Mouse (Mus musculus) brown adipose tissue, adult 24 weeks (tissue): ENCODE measurements around the gene Ipo4. TPM values are rescaled to one million over a fixed set of nuclear protein-coding genes. Genes with fewer than 3 reads are reported as not detected.

ENCODE experiments used
- H3K27ac ChIP-seq: fragments of 200-500 bp; replicated peaks from 2 replicates; pipeline ENCODE4 v1.5.1; 2012; ENCODE audit warnings: low read depth, mild to moderate bottlenecking, low read length
- H3K4me1 ChIP-seq: fragments of 200-500 bp; 2 replicates; pipeline ENCODE4 v1.6.1; 2012; ENCODE audit warnings: low read length, mixed read lengths; ENCODE audit not compliant: control insufficient read depth, insufficient read depth, insufficient read length
- H3K4me3 ChIP-seq: fragments of 200-500 bp; 2 replicates; pipeline ENCODE4 v1.5.1; 2012; ENCODE audit warnings: low read depth, mild to moderate bottlenecking, low read length, moderate library complexity; ENCODE audit not compliant: insufficient read depth
- polyA plus RNA-seq: library from polyadenylated mRNA; stranded (reverse); fragments of >200 nt; gene quantifications from 2 replicates; pipeline ENCODE4 v1.2.4, GENCODE M21; 2012; ENCODE audit not compliant: missing spikeins, insufficient read depth, insufficient read length

Ipo4 gene
- polyA plus RNA-seq, 1 experiment: 25.0 TPM

DNA sequence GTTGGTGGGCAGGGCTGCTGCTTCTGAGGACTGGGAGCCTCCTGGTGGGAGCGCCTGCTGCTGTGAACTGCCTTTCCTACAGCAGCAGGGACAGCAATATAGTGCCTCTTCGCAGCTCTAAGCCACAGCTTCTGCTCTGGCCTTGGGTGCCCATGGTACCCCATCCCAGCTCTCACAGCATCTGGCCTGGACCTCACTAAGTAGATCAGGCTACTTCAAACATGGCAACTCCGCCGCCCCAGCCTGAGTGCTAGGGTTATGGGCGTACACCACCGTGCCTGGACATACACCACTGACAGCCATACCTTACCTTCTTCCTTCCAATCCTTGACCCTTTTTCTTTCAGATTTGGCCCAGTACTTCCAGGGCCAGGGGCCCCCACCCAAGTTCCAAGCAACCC is 27.4 kb downstream of the Ipo4 start:
- Histone ChIP-seq H3K4me3 (no peak overlapping the region), H3K27ac (no peak overlapping the region), H3K4me1 (no peaks in the 10 kb centered on the region)

DNA sequence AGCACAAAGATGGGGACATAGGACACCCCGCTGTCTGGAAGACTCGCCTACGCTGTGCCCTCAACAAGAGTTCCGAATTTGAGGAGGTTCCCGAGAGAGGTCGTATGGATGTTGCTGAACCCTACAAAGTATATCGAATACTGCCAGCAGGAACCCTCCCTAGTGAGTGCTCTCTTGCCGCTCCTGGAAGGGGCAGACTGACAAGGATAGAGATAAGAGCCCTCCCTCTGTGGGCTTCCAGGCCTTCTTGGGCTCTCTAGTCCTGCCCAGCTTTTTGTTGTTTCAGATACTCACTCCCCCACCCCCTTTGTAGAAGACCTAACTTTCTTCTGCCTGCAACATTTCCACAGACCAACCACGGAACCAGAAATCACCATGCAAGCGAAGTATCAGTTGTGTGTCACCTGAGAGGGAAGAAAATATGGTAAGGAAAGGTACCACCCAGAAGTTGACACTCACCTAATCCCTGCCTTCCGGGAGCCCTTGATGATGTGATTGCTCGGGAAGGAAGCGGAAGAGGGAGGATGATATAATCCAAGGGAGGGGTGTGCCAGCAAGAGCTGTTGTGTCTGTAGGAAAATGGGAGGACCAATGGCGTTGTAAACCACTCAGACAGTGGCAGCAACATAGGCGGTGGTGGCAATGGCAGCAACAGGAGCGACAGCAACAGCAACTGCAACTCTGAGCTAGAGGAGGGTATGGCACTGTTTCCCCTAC is 29.9 kb downstream of the Ipo4 start:
- H3K27ac ChIP-seq: no peak overlapping the region
- H3K4me1 ChIP-seq: no peaks in the 10 kb centered on the region
- H3K4me3 ChIP-seq: no peak overlapping the region

DNA sequence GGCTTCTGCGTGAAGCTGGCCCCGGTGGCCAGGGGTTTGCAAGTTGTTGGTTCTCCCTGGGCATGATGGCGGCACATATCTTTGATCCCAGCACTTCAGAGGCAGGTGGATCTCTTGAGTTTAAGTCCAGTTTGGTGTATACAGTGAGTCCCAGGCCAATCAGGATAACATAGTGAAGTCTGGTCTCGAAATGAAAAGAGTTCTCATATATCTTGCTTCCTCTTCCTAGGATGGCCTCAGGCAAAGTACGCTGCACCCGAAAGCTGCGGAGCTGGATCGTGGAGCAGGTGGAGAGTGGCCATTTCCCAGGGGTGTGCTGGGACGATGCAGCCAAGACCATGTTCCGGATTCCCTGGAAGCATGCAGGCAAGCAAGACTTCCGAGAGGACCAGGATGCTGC is 30.9 kb downstream of the Ipo4 start:
- Histone ChIP-seq H3K27ac (peak overlapping the region; percentile 91), H3K4me3 (peak overlapping the region; percentile 73)

DNA sequence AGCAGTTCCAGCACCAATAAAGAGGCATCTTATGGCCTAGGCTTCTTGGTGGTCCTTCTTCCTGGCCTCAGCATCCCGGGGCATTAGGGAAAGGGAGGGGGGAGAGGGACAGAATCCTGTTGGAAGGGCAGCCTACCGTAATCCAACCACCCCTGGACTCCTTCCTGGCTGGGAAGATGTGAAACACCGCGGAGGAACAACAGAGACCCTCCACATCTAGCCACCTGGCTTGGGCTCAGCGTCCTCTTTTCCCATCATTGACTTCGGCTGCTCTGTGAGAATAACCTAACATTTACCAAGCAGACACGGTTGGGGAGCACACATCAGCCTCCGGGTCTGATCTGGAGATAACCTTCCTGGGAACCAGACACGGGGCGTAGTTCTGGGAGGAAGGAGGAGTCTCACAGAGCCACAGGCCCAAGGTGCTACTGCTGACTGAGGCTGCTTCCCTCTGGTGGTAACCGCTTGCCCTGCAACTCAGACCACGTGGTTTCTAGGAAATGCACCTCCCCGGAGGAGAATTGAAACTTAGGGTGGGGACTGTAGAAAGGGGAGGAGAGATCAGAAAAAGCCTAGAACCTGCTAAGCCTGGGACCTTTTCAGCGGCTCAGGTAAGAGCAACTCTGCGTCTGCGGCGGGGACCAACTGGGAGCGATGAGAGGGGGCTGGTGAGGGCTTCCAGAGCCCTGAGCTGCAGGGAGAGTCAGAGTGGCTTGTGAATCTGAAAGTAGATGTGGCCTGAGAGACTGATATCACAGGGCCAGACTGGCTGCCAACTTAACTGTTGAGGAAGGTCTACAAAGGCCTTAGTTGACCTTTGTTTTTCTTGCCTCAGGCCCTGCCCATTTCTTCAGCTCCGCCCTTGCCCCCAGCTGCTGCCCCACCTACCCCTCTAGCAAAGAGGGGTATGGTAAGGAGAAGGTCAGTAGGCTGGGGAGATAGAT is 31.9 kb downstream of the Ipo4 start:
- peak overlapping the region; percentile 91 for H3K27ac ChIP-seq
- H3K4me1 ChIP-seq: no peaks in the 10 kb centered on the region
- peak overlapping the region; percentile 73 for H3K4me3 ChIP-seq

More for the DNA sequence above, 30.9 kb downstream of the Ipo4 start:
- no peaks in the 10 kb centered on the region for H3K4me1 ChIP-seq

DNA sequence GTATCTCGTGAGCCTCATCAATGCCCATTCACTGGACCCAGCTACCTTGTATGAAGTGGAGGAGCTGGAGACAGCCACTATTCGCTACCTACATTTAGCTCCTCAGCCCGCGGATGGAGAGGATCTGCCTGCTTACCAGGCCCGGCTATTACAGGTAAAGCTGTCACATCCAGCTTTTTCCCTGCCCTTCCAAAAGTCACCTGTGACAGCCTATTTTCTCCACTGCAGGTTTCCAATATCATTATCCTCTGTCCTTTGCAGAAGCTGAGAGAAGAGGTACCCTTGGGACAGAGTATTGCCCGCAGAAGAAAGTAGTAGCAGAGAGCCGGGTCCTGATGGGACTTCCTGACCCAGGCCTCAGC is 32.5 kb downstream of the Ipo4 start, which contains the start of gene Irf9:
TSS of gene Irf9 (plus strand) at position 301 of the 362 bp plus-strand sequence.
- Histone ChIP-seq H3K27ac (peak within 1 kb of the TSS; percentile 91), H3K4me1 (no peaks in the 10 kb centered on the region), H3K4me3 (peak within 1 kb of the TSS; percentile 73)

DNA sequence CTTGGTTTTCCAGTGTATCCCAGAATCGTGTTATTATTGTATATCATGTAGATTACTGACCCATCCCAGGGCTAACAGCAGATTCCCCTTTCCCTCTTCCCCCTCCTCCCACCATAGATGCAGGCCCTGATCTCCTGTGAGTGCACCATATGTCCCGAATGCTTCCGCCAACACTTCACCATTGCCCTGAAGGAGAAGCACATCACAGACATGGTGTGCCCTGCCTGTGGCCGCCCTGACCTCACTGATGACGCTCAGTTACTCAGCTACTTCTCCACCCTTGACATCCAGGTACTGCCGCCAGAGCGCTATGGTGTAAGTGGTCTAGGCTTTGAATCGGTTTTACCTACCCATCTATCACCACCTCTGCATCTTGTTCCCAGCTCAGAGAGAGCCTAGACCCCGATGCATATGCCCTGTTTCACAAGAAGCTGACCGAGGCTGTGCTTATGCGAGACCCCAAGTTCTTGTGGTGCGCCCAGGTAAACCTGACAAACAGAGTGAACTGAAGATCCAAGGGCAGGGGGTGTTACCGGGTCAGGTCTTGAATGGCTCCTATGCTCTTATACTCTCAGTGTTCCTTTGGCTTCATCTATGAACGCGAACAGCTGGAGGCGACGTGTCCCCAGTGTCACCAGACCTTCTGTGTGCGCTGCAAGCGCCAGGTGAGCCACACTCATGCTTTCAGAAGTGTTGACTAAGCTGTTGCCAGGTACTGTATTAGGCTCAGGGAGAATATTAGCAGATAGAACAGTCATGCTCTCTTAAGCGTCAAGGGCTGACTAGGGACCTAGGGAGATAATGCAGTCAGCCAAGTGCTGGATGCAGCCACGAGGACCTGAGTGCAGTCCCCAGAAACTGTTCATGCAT is 37.0 kb downstream of the Ipo4 start:
- no peak overlapping the region for H3K4me3 ChIP-seq
- H3K27ac ChIP-seq: no peak overlapping the region
- H3K4me1 ChIP-seq: no peaks in the 10 kb centered on the region

DNA sequence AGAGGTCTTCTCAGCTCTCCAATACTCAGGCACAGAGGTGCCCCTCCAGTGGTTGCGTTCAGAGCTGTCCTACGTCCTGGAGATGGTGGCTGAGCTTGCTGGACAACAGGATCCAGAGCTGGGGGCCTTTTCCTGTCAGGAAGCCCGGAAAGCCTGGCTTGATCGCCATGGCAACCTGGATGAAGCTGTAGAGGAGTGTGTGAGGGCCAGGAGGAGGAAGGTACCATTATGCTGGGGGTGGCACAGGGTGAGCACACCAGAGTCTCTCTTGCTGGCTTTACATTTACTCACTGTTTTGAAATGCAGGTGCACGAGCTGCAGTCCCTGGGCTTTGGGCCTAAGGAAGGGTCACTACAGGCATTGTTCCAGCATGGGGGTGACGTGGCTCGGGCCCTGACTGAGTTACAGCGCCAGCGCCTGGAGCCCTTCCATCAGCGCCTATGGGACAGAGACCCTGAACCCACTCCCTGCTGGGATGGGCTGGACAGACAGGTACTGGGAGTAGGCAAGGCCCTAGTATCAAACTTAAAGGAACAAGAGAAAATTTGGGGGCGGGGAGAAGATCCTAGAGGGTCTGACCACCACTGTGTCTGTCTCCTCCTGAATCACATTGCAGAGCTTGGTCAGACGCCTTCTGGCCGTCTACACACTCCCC is 39.6 kb downstream of the Ipo4 start:
- Histone ChIP-seq H3K27ac (no peak overlapping the region), H3K4me3 (no peak overlapping the region)

DNA sequence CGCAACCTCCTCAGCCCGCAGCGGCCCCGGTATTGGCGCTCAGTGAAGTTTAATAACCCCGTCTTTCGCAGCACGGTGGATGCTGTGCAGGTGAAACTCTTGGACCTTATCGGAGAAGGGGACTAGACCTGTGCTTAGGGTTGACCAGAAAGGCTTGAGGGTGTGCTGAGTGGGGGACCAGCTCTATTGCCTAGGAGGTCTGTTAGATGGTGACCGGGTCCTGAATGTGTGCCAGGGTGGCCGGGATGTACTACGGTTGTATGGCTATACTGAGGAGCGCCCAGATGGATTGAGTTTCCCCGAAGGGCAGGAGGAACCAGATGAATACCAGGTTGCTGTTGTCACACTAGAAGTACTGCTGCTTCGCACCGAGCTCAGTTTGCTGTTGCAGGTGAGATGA is 43.5 kb downstream of the Ipo4 start:
- Histone ChIP-seq H3K4me1 (peaks cover 5% of the 10 kb centered on the region), H3K4me3 (peak overlapping the region; percentile 85), H3K27ac (peak overlapping the region; percentile 26; the same call in 1 of the 2 replicates)

More for the DNA sequence above, 39.6 kb downstream of the Ipo4 start:
- H3K4me1 ChIP-seq: no peaks in the 10 kb centered on the region; the same call in none of the 2 replicates

DNA sequence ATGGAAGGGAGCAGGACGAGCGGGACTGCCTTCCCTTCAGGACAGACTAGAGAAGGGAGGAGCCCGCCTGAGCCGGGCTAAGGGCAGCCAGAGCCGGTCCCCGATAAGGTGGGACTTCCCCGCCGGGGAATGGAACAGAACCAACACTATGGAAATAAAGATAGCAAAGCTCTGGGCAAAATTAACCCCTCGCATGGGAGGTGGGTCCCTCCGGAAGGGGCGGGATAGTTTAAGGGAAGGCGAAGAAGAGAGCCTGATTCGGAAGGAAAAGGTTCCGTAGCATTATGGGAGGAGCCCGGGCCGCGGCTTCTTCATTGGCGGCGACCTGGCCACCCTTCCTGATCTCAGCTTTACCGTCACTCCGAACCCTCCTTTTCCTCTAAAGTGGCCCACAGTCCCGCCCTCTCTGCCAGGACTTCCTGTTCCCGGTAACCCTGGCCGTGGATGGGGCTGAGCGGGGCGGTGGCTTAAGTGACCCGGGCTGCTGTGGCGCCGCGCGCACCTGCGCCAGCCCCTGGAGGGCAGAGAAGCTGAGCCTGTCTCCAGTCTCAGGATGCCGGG is 44.3 kb downstream of the Ipo4 start, which contains the start of gene Rnf31:
TSS of gene Rnf31 (plus strand) at position 378 of the 561 bp plus-strand sequence.
- H3K27ac ChIP-seq: peak within 1 kb of the TSS; percentile 95
- peak within 1 kb of the TSS; percentile 85 for H3K4me3 ChIP-seq
- peaks cover 5% of the 10 kb centered on the region for H3K4me1 ChIP-seq

DNA sequence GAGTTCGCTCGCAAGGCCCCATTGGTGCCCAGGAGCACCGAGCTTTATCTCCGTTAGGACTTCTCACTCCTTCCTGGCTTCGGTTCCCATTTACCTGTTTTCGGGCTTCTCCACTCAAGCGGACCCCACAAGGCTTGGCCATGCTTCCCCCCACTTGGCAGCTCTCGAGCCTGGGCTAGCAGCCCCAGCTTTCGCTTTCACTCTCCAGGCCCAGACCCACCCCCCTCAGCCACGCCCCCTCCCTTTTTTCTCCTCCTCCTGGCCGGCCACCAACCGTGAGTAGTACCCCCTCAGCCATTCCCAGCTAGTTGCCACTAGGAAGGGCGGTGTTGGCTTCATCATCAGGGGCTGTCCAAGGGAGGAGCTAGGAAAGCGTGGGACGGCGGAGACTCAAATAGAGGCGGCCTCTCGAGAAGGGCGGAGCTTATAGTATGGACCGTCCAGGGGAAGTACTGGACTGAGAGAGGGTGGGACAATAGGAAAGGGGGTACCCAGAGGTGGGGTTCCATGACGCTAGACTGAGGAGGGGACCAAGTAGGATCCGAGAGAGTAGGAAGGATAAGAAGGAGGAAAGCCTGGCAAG is 44.9 kb downstream of the Ipo4 start, which contains the start of gene Psme2:
TSS of gene Psme2 (minus strand) at position 366 of the 583 bp plus-strand sequence.
- Histone ChIP-seq H3K4me1 (peaks cover 5% of the 10 kb centered on the region), H3K4me3 (peak within 1 kb of the TSS; percentile 85), H3K27ac (peak within 1 kb of the TSS; percentile 95)

DNA sequence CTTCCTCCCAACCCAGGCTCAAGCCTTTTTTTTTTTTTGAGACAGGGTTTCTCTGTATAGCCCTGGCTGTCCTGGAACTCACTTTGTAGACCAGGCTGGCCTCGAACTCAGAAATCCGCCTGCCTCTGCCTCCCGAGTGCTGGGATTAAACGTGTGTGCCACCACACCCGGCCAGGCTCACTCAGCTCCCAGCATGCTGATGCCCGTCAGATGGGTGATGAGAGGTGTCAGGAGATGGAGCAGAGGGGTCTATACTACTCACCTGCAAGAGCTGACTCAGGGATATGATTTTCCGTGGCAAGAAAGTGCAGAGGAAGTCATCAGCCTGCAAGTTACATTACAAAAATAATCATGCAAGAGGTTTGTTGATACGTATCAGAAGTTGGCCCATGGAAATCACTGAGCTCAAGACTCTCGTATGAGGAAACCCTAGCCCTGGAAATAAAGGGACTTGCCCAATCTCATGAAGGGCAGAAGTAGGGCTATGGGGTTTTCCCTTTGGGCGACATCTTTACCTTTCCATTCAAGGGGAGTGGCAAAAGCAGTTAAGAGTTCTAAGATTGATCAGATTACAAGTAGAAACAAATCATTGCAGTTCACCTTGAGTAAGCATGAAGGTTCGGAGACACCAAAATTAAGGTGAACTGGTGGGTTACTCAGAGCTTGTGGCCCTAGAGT is 45.8 kb downstream of the Ipo4 start:
- H3K4me1 ChIP-seq: peaks cover 5% of the 10 kb centered on the region
- peak overlapping the region; percentile 74 for H3K4me3 ChIP-seq
- peak overlapping the region; percentile 66 for H3K27ac ChIP-seq

DNA sequence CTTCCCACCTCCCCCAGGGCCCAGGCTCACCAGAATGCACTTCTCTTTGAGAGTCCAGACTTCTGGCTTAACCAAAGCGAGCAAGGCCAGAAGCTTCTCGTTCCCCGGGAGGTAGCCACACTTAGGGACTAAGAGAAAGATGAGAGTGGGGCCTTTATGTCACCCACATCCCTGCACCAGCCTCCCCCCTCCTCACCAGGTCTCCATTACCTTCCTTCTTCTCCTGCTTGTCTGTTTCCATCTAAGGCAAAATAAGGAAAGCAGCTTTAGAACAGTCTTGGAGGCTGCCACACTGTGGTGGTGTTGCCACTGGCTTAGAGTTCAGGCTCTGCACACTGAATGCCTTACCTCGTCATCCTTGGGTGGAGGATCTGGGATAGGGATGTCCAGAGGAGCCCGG is 46.5 kb downstream of the Ipo4 start:
- Histone ChIP-seq H3K27ac (no peak overlapping the region), H3K4me3 (no peak overlapping the region), H3K4me1 (peaks cover 5% of the 10 kb centered on the region)

DNA sequence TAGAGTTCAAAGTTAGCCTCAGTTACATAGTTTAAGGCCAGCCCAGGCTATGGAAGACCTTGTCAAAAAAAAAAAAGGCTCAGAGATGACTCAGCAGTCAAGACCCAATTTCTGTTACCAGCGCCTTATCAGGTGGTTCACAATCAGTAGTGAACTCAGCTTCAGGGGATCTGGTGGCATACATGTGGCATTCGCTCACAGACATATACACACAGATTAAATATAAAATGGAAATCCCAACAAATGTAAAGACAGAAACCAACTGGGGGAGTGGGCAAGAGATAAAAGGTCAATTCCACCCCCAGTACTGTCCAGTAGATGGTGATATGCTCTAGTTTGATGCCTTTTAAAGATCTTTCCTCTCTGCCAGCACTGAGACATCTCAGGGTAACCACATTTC is 49.6 kb downstream of the Ipo4 start:
- Histone ChIP-seq H3K27ac (peak overlapping the region; percentile 55), H3K4me1 (peaks cover 5% of the 10 kb centered on the region; the same call in 1 of the 2 replicates), H3K4me3 (no peak overlapping the region)
